Mouse (Mus musculus): ENCODE results near the gene H2-DMb2.
"Not testable (repeated sequence)": the region's sequence is repeated elsewhere in the genome, so short reads cannot be mapped to it uniquely, and the experiment has no call there.

H2-DMb2 gene

GRCm38 (mm10) chr17:34134451-34134850, 8.7 kb upstream of the H2-DMb2 start:
- no peak for DNase-seq (ENCODE audit: low spot score in 2 of 2)

GRCm38 (mm10) chr17:34135297-34136224, 7.5 kb upstream of the H2-DMb2 start:
- DNase-seq (ENCODE audit: low spot score in 2 of 2), result peak; percentile 98 to 100

GRCm38 (mm10) chr17:34137601-34138000, 5.5 kb upstream of the H2-DMb2 start:
- DNase-seq (ENCODE audit: low spot score in 2 of 2), result no peak

- no peak for DNase-seq (ENCODE audit: low spot score in 2 of 2)
Measured at GRCm38 (mm10) chr17:34138655-34139054, 4.5 kb upstream of the H2-DMb2 start.

- no peak for DNase-seq (ENCODE audit: low spot score in 2 of 2)
Measured at GRCm38 (mm10) chr17:34139416-34139815, 3.7 kb upstream of the H2-DMb2 start.

GRCm38 (mm10) chr17:34140240-34140639, 2.9 kb upstream of the H2-DMb2 start:
- DNase-seq (ENCODE audit: low spot score in 2 of 2), result no peak

GRCm38 (mm10) chr17:34141448-34141847, 1.7 kb upstream of the H2-DMb2 start:
- DNase-seq (ENCODE audit: low spot score in 2 of 2), result no peak

- DNase-seq (ENCODE audit: low spot score in 2 of 2), result no peak
Measured at GRCm38 (mm10) chr17:34142456-34143010, 574 bp upstream of the H2-DMb2 start.

GRCm38 (mm10) chr17:34143461-34143860, 354 bp downstream of the H2-DMb2 start:
- DNase-seq (ENCODE audit: low spot score in 2 of 2), result no peak

- DNase-seq (ENCODE audit: low spot score in 2 of 2), result not testable (repeated sequence)
Measured at GRCm38 (mm10) chr17:34144221-34144620, 1.1 kb downstream of the H2-DMb2 start.

- no peak for DNase-seq (ENCODE audit: low spot score in 2 of 2)
Measured at GRCm38 (mm10) chr17:34144960-34145371, 1.9 kb downstream of the H2-DMb2 start.

GRCm38 (mm10) chr17:34152923-34153322, 9.8 kb downstream of the H2-DMb2 start, which contains the start of gene H2-DMb1:
H2-DMb1 (plus strand) TSS chr17:34153072.
- DNase-seq (ENCODE audit: low spot score in 2 of 2), result no peak

- DNase-seq (ENCODE audit: low spot score in 2 of 2), result no peak
Measured at GRCm38 (mm10) chr17:34155534-34155933, 12.4 kb downstream of the H2-DMb2 start.

- DNase-seq (ENCODE audit: low spot score in 2 of 2), result peak; percentile 51 to 74
Measured at GRCm38 (mm10) chr17:34164202-34164895, 21.2 kb downstream of the H2-DMb2 start.

GRCm38 (mm10) chr17:34165033-34165730, 22.1 kb downstream of the H2-DMb2 start:
- no peak for DNase-seq (ENCODE audit: low spot score in 2 of 2)

GRCm38 (mm10) chr17:34169279-34169678, 26.2 kb downstream of the H2-DMb2 start:
- DNase-seq (ENCODE audit: low spot score in 2 of 2), result peak in 1 of 2 experiments; percentile 66

- no peak for DNase-seq (ENCODE audit: low spot score in 2 of 2)
Measured at GRCm38 (mm10) chr17:34170487-34170876, 27.4 kb downstream of the H2-DMb2 start.

GRCm38 (mm10) chr17:34170877-34171498, 27.9 kb downstream of the H2-DMb2 start:
- DNase-seq (ENCODE audit: low spot score in 2 of 2), result peak; percentile 82 to 94

GRCm38 (mm10) chr17:34172528-34172927, 29.4 kb downstream of the H2-DMb2 start:
- no peak for DNase-seq (ENCODE audit: low spot score in 2 of 2)

GRCm38 (mm10) chr17:34174075-34174474, 31.0 kb downstream of the H2-DMb2 start:
- DNase-seq (ENCODE audit: low spot score in 2 of 2), result peak in 1 of 2 experiments; percentile 19

- no peak for DNase-seq (ENCODE audit: low spot score in 2 of 2)
Measured at GRCm38 (mm10) chr17:34177179-34177578, 34.1 kb downstream of the H2-DMb2 start.

Data from spleen, postnatal 4 days (tissue).